Mouse (Mus musculus): Measurements from ENCODE around the gene Man1b1.

Man1b1 gene

DNA sequence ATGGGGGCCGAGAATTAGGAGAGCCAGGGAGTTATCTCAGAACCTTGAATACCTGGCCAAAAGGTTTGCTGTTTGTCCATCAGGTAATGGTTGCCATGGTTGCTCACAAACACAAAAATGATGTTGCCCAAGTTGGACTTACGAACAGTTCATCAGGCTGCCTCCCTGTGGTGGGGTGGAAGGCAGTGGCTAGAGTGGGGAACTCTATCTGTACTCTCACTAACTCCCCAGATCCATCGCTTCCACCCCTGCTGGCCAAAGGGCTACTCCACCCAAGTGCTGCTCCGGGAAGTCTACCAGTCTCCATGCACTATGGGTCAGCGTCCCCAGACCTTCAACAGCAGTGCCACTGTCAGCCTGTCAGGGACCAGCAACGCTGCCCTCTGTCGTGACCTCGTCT, 66.9 kb downstream of the Man1b1 start, which contains the start of gene Npdc1:
TSS of gene Npdc1 (plus strand) at position 301 of the 400 bp plus-strand sequence.
- intact Hi-C loops (cut with DNase I): no loop called here

DNA sequence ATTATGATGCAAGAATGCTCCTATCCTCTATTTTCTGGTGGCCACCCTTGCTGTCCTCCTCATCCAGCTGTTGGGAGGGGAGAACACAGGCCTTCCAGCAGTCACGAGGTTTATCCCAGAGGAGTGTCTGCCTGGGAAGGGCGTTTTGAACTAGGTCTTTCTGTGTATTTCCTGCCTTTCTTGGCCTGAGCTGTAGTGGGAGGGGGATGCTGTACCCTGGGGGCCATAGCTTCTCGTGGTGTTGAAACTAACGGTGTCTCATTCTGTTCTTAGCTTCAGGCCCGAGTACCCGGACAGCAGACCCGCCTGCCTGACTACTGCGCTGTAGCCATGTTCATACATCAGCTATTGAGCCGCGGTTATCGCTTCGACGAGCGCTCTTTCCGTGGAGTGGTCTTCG, 68.2 kb downstream of the Man1b1 start:
- intact Hi-C loops (cut with DNase I): no loop called here

DNA sequence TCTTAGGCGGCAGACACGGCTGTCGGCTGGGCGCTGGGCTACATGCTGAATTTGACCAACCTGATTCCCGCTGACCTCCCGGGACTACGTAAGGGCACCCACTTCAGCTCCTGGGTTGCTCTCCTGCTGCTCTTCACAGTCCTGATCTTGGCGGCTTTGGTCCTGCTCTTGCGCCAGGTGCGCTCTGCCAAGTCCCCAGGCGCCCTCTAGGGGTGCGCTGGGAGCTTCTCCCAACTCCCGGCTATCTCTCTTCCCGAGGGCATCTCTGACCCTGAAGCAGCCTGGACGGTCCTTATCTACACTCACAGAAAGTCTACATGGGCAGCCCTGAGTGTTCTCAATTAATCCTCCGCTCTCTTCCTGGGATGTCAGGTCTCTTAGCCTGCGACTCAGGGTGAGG, 68.6 kb downstream of the Man1b1 start:
- intact Hi-C loops (cut with DNase I): no loop called here

Data from adrenal gland (tissue).